Mouse (Mus musculus) hindbrain, embryonic 10.5 days (tissue): ENCODE measurements around the gene Hes7. TPM values are rescaled to one million over a fixed set of nuclear protein-coding genes. Genes with fewer than 3 reads are reported as not detected.

ENCODE experiments used
- DNase-seq: peaks from one replicate; pipeline ENCODE4 v3.0.0-alpha.2; 2017; ENCODE audit warnings: low spot score
- H3K27ac ChIP-seq: fragments of 300-500 bp; sonication (generic); 2 replicates; pipeline ENCODE4 v1.5.1; 2016; ENCODE audit warnings: mild to moderate bottlenecking, moderate library complexity
- H3K27me3 ChIP-seq: fragments of 300-500 bp; sonication (generic); 2 replicates; pipeline ENCODE4 v1.6.1; 2016; ENCODE audit warnings: mild to moderate bottlenecking; ENCODE audit not compliant: poor library complexity, insufficient read depth, severe bottlenecking
- H3K36me3 ChIP-seq: fragments of 300-500 bp; sonication (generic); 2 replicates; pipeline ENCODE4 v1.6.1; 2016; ENCODE audit warnings: mild to moderate bottlenecking, moderate library complexity
- H3K4me1 ChIP-seq: fragments of 300-500 bp; sonication (generic); replicated peaks from 2 replicates; pipeline ENCODE4 v1.6.1; 2016; ENCODE audit warnings: mild to moderate bottlenecking
- H3K4me3 ChIP-seq: fragments of 300-500 bp; sonication (generic); 2 replicates; pipeline ENCODE4 v1.5.1; 2016; ENCODE audit warnings: mild to moderate bottlenecking, moderate library complexity
- H3K9me3 ChIP-seq: fragments of 300-500 bp; sonication (generic); 2 replicates; pipeline ENCODE4 v1.6.1; 2016; ENCODE audit warnings: mild to moderate bottlenecking, moderate library complexity
- whole genome bisulfite sequencing: fragments of 180-500 bp; shearing (Covaris S2); methylation state at CpG from one replicate; pipeline ENCODE4 v1.1.7; 2016; 5-methylcytosine and 5-hydroxymethylcytosine counted together
- polyA plus RNA-seq: library from polyadenylated mRNA; unstranded; fragments of >200 nt; fragmentation: Nextera tagmentation; extraction: Ambion mirVana; gene quantifications from 2 replicates; pipeline ENCODE4 v1.2.1, GENCODE M21; 2016

Hes7 gene
- 0.14 and 0.48 TPM in 2 replicates for polyA plus RNA-seq

DNA sequence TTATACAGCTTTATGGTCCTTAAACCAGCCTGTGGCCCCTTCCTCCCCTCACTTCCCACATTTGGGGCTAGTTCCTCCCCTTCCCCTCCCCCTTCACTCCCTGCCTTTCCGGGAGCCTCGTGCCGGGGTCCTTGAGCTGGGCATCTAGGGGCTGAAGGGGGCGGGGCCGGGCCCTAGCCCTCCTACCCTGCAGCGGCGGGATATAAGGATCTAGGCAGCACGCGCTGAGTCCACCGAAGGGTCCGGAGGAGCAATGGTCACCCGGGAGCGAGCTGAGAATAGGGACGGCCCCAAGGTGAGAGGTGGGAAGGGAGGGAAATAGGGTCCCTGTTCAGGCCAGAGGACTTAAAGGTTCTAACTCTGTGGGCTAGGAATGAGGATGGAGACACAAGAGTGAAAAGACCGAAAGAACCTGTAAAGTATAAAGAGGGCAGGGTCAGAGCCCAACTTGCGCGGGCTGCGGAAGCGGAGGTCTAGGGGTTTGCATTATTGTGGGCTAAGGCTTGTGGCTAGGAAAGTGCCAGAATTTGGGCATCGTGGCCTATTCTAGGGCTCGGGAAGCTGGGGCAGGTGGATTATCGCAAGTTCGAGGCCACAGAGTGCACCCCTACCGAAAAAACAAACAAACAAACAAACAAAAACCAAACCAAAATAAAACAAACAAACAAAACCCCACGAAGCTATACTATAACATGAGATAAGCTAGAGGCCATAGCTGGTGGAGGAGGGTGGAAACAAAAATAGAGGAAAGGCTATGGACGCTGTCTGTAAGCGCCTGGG, at the start of gene Hes7:
Gene Hes7, plus strand, starts transcription at position 184 of the 780 bp plus-strand sequence.
- peak within 1 kb of the TSS; percentile 92 for H3K4me3 ChIP-seq
- H3K27me3 ChIP-seq, result peaks cover 52% of the 10 kb centered on the region
- peak; percentile 67 for DNase-seq
- H3K9me3 ChIP-seq, result no peaks in the 10 kb centered on the region
- peak within 1 kb of the TSS; percentile 67; the same call in 1 of the 2 replicates for H3K27ac ChIP-seq
- peaks cover 65% of the 10 kb centered on the region for H3K4me1 ChIP-seq
- H3K36me3 ChIP-seq, result no peaks in the 10 kb centered on the region
- 2% methylated on average over 27 of the region's 27 CpGs for WGBS

DNA sequence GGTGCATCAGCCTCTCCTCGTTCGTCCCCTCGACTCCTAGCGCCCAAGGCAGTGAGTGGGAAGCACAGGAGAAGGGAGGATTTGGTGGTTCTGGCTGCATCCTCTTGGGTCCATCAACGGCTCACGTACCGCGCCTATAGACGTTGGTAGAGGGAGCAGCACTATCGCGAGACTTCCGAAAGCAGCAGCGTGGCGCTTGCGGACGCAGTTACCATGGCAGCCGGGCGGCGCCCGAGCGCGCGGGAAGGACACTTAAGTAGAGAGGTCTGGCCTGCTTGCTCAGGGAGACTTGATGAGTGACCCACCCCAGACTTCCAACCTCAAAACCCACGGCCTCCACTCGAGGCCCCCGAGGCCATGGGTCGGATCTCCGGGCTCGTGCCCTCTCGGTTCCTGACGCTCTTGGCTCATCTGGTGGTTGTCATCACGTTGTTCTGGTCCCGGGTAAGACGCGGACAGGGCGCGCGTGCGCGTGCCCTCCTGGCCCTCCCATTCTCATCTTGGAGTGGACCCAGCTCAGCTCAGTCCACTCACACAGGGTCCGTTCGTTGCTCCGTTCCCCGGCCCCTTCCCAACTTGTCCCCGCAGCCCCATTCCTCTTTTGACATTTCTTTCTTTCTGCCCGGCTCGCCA, 49.5 kb upstream of the Hes7 start, which contains the start of gene Tmem107:
Gene Tmem107, plus strand, starts transcription at position 217 of the 633 bp plus-strand sequence.
- peak; percentile 96 for DNase-seq
- Histone ChIP-seq H3K27ac (peak within 1 kb of the TSS; percentile 98), H3K4me1 (peaks cover 59% of the 10 kb centered on the region), H3K36me3 (no peaks in the 10 kb centered on the region), H3K4me3 (peak within 1 kb of the TSS; percentile 79), H3K27me3 (peaks cover 6% of the 10 kb centered on the region; the same call in 1 of the 2 replicates), H3K9me3 (no peaks in the 10 kb centered on the region)
- WGBS, result under 1% methylated on average over 47 of the region's 47 CpGs

DNA sequence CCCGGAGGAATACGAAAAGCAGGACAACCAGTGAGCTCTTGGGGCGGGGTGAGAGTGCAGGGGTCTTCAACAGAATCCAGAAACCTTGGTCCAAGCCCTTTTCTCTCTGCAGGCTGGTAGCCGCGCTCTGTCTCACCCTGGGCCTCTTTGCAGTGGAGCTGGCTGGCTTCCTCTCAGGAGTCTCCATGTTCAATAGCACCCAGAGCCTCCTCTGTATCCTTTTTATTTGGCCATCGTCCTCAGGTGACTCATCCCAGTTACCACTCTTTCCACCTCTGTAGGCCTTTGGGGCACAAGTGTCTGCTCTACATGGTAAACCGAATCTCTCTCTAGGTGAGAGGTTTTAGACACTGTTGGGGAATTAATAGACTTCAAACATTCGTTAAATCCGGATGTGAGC, 48.9 kb upstream of the Hes7 start:
- Histone ChIP-seq H3K36me3 (no peaks in the 10 kb centered on the region), H3K9me3 (no peaks in the 10 kb centered on the region), H3K4me1 (peaks cover 54% of the 10 kb centered on the region), H3K4me3 (peak overlapping the region; percentile 79), H3K27ac (peak overlapping the region; percentile 98), H3K27me3 (peaks cover 2% of the 10 kb centered on the region; the same call in 1 of the 2 replicates)
- 25% methylated on average over 9 of the region's 9 CpGs for WGBS
- DNase-seq, result no peak

DNA sequence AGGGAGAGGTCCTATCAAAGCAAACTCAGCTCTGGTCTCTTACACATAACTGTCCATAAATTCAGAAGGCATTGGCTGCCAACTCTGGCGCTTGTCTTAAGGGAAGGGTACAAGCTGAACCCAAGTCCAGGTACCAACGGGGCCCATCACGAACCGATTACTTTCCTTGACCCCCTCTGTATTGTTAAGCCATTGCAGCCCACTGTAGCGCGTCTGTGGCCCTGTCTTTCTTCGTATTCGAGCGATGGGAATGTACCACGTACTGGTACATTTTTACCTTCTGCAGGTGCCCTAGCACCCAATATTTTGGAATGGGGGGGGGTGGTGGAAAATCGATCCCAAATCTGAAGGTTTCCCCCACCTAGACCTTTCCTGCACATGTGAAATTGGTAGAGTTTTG, 48.0 kb upstream of the Hes7 start:
- 81% methylated on average over 11 of the region's 11 CpGs for WGBS

DNA sequence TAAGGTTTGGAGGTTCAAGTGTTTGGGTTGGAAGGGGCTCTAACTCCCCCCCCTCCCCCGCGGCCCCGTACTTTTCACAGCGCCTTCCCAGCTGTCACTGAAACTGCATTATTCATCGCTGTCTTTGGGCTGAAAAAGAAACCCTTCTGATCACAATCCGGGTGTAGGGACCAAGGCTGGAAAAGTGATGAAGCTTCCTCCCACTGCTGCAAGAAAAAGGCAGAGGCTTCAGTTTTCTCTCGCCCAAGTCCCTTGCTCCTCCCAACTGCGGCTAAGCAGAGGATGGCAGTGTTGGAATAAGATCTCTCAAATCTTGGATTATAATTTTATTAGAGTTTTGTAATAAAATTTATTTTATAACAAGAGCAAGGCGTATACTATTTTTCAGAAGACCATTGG, 47.5 kb upstream of the Hes7 start:
- Histone ChIP-seq H3K27ac (peak overlapping the region; percentile 96), H3K36me3 (no peaks in the 10 kb centered on the region), H3K27me3 (no peaks in the 10 kb centered on the region), H3K4me3 (peak overlapping the region; percentile 79), H3K9me3 (no peaks in the 10 kb centered on the region), H3K4me1 (peaks cover 45% of the 10 kb centered on the region)
- no peak for DNase-seq
- WGBS, result 14% methylated on average over 9 of the region's 9 CpGs

More for the DNA sequence above, 48.0 kb upstream of the Hes7 start:
- no peaks in the 10 kb centered on the region for H3K27me3 ChIP-seq
- peak overlapping the region; percentile 79 for H3K4me3 ChIP-seq
- H3K36me3 ChIP-seq, result no peaks in the 10 kb centered on the region
- no peaks in the 10 kb centered on the region for H3K9me3 ChIP-seq
- DNase-seq, result no peak
- H3K27ac ChIP-seq, result peak overlapping the region; percentile 96
- H3K4me1 ChIP-seq, result peaks cover 45% of the 10 kb centered on the region

DNA sequence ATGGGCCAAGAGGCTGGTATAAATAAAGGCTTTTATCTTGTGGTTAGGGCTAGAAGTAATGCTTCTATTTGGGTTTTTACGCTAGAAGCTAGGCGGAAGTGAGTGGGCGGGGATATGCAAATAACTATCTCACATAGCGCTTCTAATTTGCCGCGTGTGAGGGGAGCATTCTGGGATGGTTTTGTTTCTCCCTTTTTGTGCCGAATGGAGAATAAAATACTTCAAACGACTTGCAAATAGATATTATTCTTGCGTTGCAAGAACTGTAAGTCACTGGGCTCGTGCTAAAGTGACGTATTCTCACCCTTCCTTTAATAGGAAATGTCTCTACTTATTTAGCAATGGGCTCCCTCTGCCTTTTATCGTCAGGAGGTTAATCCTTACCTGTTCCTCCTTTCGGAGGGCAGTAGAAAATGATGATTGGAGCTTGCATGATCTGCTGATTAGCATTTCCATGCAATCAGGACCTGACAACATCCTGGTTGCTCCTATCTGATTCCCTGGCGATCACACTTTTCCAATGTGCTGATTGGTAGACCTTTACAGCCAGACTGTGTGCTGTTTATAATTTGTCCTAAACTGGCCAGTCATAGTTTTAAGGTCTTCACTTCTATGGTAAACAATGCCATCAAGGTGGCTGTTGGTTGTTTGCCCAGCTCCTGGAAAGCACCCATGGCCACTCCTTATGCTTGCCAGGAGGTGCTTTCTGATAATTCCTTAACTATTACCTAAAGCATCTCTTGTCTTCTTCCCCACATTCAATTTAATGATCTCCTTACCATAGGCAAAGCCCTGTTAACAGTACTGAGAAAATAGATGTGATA, 46.9 kb upstream of the Hes7 start:
- peak; percentile 83 for DNase-seq
- H3K4me1 ChIP-seq, result peaks cover 48% of the 10 kb centered on the region
- no peaks in the 10 kb centered on the region for H3K9me3 ChIP-seq
- WGBS, result under 1% methylated on average over 14 of the region's 14 CpGs
- no peaks in the 10 kb centered on the region for H3K36me3 ChIP-seq
- peak overlapping the region; percentile 79 for H3K4me3 ChIP-seq
- H3K27me3 ChIP-seq, result no peaks in the 10 kb centered on the region
- peak overlapping the region; percentile 96 for H3K27ac ChIP-seq

DNA sequence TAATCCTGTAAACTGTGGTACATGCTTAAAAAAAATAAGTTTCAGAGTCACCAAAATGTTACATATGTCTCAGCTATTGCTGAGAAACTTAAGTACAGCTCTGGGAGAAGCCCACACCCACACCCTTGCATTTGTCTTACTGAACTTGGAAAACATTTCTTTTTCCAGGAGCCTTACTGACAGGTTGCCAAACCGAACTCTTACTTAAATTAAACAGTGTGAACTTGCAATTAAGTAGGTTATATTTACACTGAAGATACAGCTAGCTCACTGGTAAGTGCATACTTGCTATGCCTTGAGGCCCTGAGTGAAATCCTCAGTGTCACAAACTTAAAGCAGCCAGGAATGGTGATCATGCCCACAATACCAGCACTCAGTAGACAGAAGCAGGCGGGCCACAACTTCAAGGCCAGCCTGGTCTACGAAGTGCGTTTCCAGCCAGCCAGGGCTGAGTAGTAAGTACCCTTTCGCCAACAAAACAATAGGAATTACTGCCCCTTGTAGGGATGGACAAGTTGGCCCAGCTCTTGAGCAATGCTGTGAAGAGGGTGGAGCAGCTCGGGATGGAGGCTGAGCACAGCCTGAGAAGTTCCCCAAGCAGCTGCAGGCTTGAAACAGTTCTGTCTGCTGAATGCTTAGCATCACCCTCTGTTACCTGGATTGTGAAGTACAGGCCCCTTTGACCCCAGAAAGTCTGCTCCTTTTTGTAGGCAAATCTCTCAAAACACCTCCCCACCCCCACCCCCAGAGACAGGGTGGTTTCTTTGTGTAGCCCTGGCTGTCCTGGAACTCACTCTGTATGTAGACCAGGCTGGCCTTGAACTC, 46.0 kb upstream of the Hes7 start:
- WGBS, result 40% methylated on average over 6 of the region's 6 CpGs
- no peaks in the 10 kb centered on the region for H3K27me3 ChIP-seq
- H3K9me3 ChIP-seq, result no peaks in the 10 kb centered on the region
- H3K36me3 ChIP-seq, result no peaks in the 10 kb centered on the region
- H3K27ac ChIP-seq, result peak overlapping the region; percentile 96; the same call in 1 of the 2 replicates
- DNase-seq, result no peak
- H3K4me1 ChIP-seq, result peaks cover 48% of the 10 kb centered on the region
- H3K4me3 ChIP-seq, result no peak overlapping the region

DNA sequence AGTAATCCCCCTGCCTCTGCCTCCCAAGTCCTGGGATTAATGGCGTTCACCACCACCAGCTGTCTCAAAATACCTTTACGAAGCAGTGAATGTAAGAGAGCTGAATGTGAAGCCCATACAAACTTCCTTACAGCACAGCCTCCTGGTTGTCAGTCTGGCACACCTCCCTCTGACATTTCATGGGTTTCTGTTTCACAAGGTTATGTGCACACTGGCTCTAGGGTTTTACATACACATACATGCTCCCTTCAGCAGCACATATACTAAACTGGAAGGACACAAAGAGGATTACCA, 45.5 kb upstream of the Hes7 start:
- Histone ChIP-seq H3K27ac (no peak overlapping the region), H3K4me3 (no peak overlapping the region), H3K4me1 (peaks cover 44% of the 10 kb centered on the region), H3K36me3 (no peaks in the 10 kb centered on the region), H3K9me3 (no peaks in the 10 kb centered on the region), H3K27me3 (no peaks in the 10 kb centered on the region)
- no peak for DNase-seq
- WGBS, result 61% methylated on average over 2 of the region's 2 CpGs

DNA sequence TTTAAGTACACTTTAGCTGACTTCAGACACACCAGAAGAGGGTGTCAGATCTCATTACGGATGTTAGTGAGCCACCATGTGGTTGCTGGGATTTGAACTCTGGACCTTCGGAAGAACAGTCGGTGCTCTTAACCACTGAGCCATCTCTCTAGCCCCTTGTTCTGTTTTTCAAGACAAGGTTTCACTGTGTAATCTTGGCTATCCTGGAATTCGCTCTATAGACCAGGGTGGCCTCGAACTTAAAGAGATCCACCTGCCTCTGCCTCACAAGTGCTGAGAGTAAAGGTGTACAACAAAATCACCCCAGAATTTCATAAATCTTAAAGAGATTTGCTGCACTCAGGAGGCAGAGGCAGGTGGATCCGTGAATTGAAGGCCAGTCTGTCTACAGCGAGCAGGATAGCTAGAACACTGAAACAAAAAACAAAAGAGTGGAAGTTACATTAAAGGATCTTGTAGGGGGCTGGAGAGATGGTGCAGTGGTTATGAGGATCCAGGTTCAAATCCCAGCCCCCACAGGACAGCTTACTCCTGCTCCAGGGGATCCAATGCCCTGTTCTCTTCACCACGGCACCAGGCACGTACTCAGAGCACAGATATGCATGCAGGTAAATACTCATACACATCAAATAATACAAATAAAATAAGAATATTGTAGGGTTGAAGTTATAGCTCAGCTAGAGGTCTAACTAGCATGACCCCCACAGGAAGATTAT, 44.3 kb upstream of the Hes7 start:
- H3K4me3 ChIP-seq, result no peak overlapping the region
- 43% methylated on average over 9 of the region's 9 CpGs for WGBS
- no peak for DNase-seq

DNA sequence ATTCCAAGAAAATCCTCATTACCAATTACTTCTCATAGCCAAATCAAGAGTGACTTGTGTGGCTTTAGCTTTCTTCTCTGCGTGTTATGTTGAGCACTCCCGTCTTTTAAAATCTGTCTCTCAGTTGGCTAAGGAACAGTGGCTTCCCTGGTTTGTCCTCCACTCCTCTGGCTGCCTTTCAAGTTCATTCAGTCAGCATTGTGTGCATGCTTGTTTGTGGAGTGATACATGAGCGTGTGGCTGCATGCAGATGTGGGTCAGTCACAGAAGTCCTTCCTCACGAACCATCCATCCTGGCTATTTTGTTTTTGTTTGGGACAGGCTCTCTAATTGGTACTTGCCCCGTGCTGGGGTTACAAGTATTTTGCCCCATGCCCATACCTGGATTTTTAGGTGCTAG, 43.6 kb upstream of the Hes7 start:
- no peaks in the 10 kb centered on the region for H3K9me3 ChIP-seq
- H3K4me1 ChIP-seq, result peaks cover 29% of the 10 kb centered on the region
- H3K36me3 ChIP-seq, result no peaks in the 10 kb centered on the region
- 78% methylated on average over 5 of the region's 5 CpGs for WGBS
- DNase-seq, result no peak
- no peak overlapping the region for H3K27ac ChIP-seq
- H3K27me3 ChIP-seq, result no peaks in the 10 kb centered on the region
- no peak overlapping the region for H3K4me3 ChIP-seq

More for the DNA sequence above, 44.3 kb upstream of the Hes7 start:
- H3K9me3 ChIP-seq, result no peaks in the 10 kb centered on the region
- H3K4me1 ChIP-seq, result peaks cover 35% of the 10 kb centered on the region
- H3K27ac ChIP-seq, result no peak overlapping the region
- no peaks in the 10 kb centered on the region for H3K27me3 ChIP-seq
- H3K36me3 ChIP-seq, result no peaks in the 10 kb centered on the region

DNA sequence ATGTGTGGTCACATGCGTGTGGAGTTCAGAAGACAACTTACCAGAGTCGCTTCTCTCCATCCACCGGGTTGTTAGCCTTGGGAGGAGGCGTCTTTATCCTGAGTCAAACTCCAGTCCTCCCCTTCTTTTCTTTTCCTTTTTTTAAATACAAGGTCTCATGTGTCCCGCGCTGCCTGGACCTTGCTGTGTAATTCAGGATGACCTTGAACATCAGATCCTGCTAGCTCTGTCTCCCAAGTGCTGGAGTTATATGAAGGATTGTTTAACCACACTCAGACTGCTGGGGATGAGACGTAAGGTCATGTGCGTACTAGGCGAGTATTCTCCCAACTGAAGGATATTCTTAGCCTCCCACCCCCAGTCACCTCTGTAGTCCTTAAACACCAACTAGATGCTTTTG, 42.9 kb upstream of the Hes7 start:
- Histone ChIP-seq H3K4me3 (no peak overlapping the region), H3K36me3 (no peaks in the 10 kb centered on the region), H3K9me3 (no peaks in the 10 kb centered on the region), H3K27me3 (no peaks in the 10 kb centered on the region), H3K27ac (no peak overlapping the region), H3K4me1 (peaks cover 21% of the 10 kb centered on the region)
- 86% methylated on average over 9 of the region's 9 CpGs for WGBS
- no peak for DNase-seq

DNA sequence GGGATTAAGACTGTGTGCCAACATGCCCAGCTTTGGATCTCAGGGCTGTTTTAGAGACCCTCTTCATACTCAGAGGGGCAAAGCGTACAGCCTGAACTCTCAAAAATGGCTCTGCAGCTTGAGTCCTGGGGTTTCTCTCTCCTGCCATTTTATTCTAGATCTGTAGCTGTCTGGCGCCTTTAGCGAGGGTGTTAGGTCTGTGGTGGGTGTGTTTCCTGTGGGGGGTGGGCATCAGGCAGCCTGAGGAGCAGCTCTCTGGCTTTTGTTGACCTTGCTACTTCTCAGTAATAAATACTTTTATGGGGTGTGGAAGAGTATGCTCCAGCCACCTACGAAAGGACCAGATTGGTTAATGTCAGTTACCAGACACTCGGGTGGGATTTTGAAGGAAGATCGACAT, 42.2 kb upstream of the Hes7 start:
- WGBS, result 79% methylated on average over 6 of the region's 6 CpGs
- Histone ChIP-seq H3K27ac (no peak overlapping the region), H3K36me3 (no peaks in the 10 kb centered on the region), H3K27me3 (no peaks in the 10 kb centered on the region), H3K4me3 (no peak overlapping the region), H3K9me3 (no peaks in the 10 kb centered on the region), H3K4me1 (peaks cover 15% of the 10 kb centered on the region)
- DNase-seq, result no peak
